8 mouse cellular contexts compared by ENCODE assay signal in genomic region chr7:79792635-79793421, GRCm38 (mm10). TPM values are rescaled to one million over a fixed set of nuclear protein-coding genes. Genes with fewer than 3 reads are reported as not detected.
DNase-seq lines count a peak whose midpoint lies in the region; ATAC-seq lines count a peak whose summit lies in the region.

No protein-coding gene starts in this region.

- H3K4me3 ChIP-seq in heart, embryonic 13.5 days: peak overlapping the region; percentile 58

- peaks cover 22% of the 10 kb centered on the region for H3K4me1 ChIP-seq in heart, embryonic 13.5 days

- no peaks in the 10 kb centered on the region for H3K9me3 ChIP-seq in heart, embryonic 13.5 days

- peak overlapping the region; percentile 75 for H3K9ac ChIP-seq in heart, embryonic 13.5 days

- no peaks in the 10 kb centered on the region for H3K36me3 ChIP-seq in heart, embryonic 13.5 days

- no peak for ATAC-seq in heart, embryonic 13.5 days (ENCODE audit: extremely low read depth, insufficient number of reproducible peaks, low FRiP score, low TSS enrichment)

- peaks cover 85% of the 10 kb centered on the region for H3K27me3 ChIP-seq in heart, embryonic 13.5 days (replicated peaks)

- under 1% methylated on average over 80 of the region's 80 CpGs for WGBS in heart, embryonic 13.5 days

- no peak overlapping the region for H3K27ac ChIP-seq in heart, embryonic 13.5 days (replicated peaks)

- DNase-seq in cerebellum, postnatal 14 days: peak; percentile 46 to 67
- DNase-seq in cerebellum, adult 11 months: no peak
- peak; percentile 26 for DNase-seq in urinary bladder, postnatal 25 days (ENCODE audit: low spot score)
- DNase-seq in urinary bladder, adult 2 months (ENCODE audit: low spot score): no peak
- DNase-seq in kidney, postnatal 25 days: peak; percentile 40 to 62
- DNase-seq in mesoderm, embryonic 11.5 days (ENCODE audit: low read depth, low spot score): peak; percentile 55
- DNase-seq in testis, postnatal 14 days (ENCODE audit: low spot score): peak; percentile 76

- peak overlapping the region; percentile 86 for H3K4me2 ChIP-seq in heart, embryonic 13.5 days

RNA-seq across cellular contexts. Expression of gene Mesp1, which starts 0.8 kb away (rescaled TPM):
- polyA plus RNA-seq in urinary bladder, adult 2 months (2012; rRNA removed): 0.08 TPM in 1 of 2 replicates, not detected in the other
- polyA plus RNA-seq in heart, embryonic 13.5 days (2015; fragmentation: Nextera tagmentation; extraction: Ambion mirVana): 0.15 TPM in 1 of 2 replicates, not detected in the other

RNA-seq across cellular contexts. Expression of gene Mesp2, which starts 17.7 kb away (rescaled TPM):
- 0.03 and 0.10 TPM in 2 replicates for polyA plus RNA-seq in urinary bladder, adult 2 months (2012; rRNA removed)
- 0.21 and 0.41 TPM in 2 replicates for polyA plus RNA-seq in heart, embryonic 13.5 days (2015; fragmentation: Nextera tagmentation; extraction: Ambion mirVana)

RNA-seq across cellular contexts. Expression of gene Wdr93, which starts 49.9 kb away (rescaled TPM):
- 0.15 and 0.29 TPM in 2 replicates for polyA plus RNA-seq in urinary bladder, adult 2 months (2012; rRNA removed)
- 1.4 and 1.5 TPM in 2 replicates for polyA plus RNA-seq in heart, embryonic 13.5 days (2015; fragmentation: Nextera tagmentation; extraction: Ambion mirVana)

RNA-seq across cellular contexts. Expression of gene Pex11a, which starts 49.9 kb away (rescaled TPM):
- 7.1 and 7.9 TPM in 2 replicates for polyA plus RNA-seq in urinary bladder, adult 2 months (2012; rRNA removed)
- 5.8 and 9.6 TPM in 2 replicates for polyA plus RNA-seq in heart, embryonic 13.5 days (2015; fragmentation: Nextera tagmentation; extraction: Ambion mirVana)

Comparison
In these comparisons a context has a peak if more than half of its experiments do, and no peak if none do; other contexts are left out.
1. DNase-seq: peak in cerebellum, postnatal 14 days (2 of 2), urinary bladder, postnatal 25 days (single experiment), kidney, postnatal 25 days (2 of 2), mesoderm, embryonic 11.5 days (single experiment) and testis, postnatal 14 days (single experiment); none in cerebellum, adult 11 months (single experiment) and urinary bladder, adult 2 months (single experiment).